Mouse (Mus musculus): Measurements from ENCODE around the gene Mid1. TPM values are rescaled to one million over a fixed set of nuclear protein-coding genes. Genes with fewer than 3 reads are reported as not detected.

Gene Mid1
- polyA plus RNA-seq, 1 experiment from 2014 or later: 13.7 TPM

GRCm38 (mm10) chrX:169723511-169723910 is 38.5 kb downstream of the Mid1 start:
- Histone ChIP-seq H3K4me3 (ENCODE audit: low read depth, low read length) (no peak overlapping the region), H3K27ac (replicated peaks; ENCODE audit: low read depth, low read length) (no peak overlapping the region), H3K9ac (replicated peaks; ENCODE audit: low read length) (no peak overlapping the region), H3K27me3 (ENCODE audit: control insufficient read depth, insufficient read depth, low read length) (no peaks in the 10 kb centered on the region), H3K9me3 (replicated peaks; ENCODE audit: control insufficient read depth, low read length) (no peaks in the 10 kb centered on the region), H3K4me1 (ENCODE audit: control insufficient read depth, insufficient read depth, low read length) (no peaks in the 10 kb centered on the region), H3K36me3 (replicated peaks; ENCODE audit: control insufficient read depth, insufficient read depth, low read depth, low read length) (no peaks in the 10 kb centered on the region), H3K4me2 (ENCODE audit: low read depth, low read length) (no peak overlapping the region)
- no peak for DNase-seq (ENCODE audit: low spot score)
- WGBS: 70% methylated on average over 1 of the region's 1 CpGs
- ATAC-seq (replicated peaks; ENCODE audit: insufficient number of reproducible peaks, low FRiP score, low TSS enrichment, low read depth): no peak

- Histone ChIP-seq H3K9ac (replicated peaks; ENCODE audit: low read length) (no peak overlapping the region), H3K4me1 (ENCODE audit: control insufficient read depth, insufficient read depth, low read length) (no peaks in the 10 kb centered on the region), H3K27ac (replicated peaks; ENCODE audit: low read depth, low read length) (no peak overlapping the region), H3K27me3 (ENCODE audit: control insufficient read depth, insufficient read depth, low read length) (no peaks in the 10 kb centered on the region), H3K36me3 (replicated peaks; ENCODE audit: control insufficient read depth, insufficient read depth, low read depth, low read length) (no peaks in the 10 kb centered on the region), H3K4me2 (ENCODE audit: low read depth, low read length) (no peak overlapping the region), H3K4me3 (ENCODE audit: low read depth, low read length) (no peak overlapping the region), H3K9me3 (replicated peaks; ENCODE audit: control insufficient read depth, low read length) (no peaks in the 10 kb centered on the region)
- DNase-seq (ENCODE audit: low spot score) (no peak), ATAC-seq (replicated peaks; ENCODE audit: insufficient number of reproducible peaks, low FRiP score, low TSS enrichment, low read depth) (no peak)
- 37% methylated on average over 3 of the region's 3 CpGs for WGBS
Measured at GRCm38 (mm10) chrX:169735387-169735969, 50.5 kb downstream of the Mid1 start.

- H3K27ac ChIP-seq (replicated peaks; ENCODE audit: low read depth, low read length): no peak overlapping the region
- no peak overlapping the region for H3K9ac ChIP-seq (replicated peaks; ENCODE audit: low read length)
- H3K4me1 ChIP-seq (ENCODE audit: control insufficient read depth, insufficient read depth, low read length): no peaks in the 10 kb centered on the region
- no peaks in the 10 kb centered on the region for H3K9me3 ChIP-seq (replicated peaks; ENCODE audit: control insufficient read depth, low read length)
- H3K36me3 ChIP-seq (replicated peaks; ENCODE audit: control insufficient read depth, insufficient read depth, low read depth, low read length): no peaks in the 10 kb centered on the region
- ATAC-seq (replicated peaks; ENCODE audit: insufficient number of reproducible peaks, low FRiP score, low TSS enrichment, low read depth) (no peak), DNase-seq (ENCODE audit: low spot score) (no peak)
- no peaks in the 10 kb centered on the region for H3K27me3 ChIP-seq (ENCODE audit: control insufficient read depth, insufficient read depth, low read length)
- WGBS: 71% methylated on average over 3 of the region's 3 CpGs
- no peak overlapping the region for H3K4me3 ChIP-seq (ENCODE audit: low read depth, low read length)
- H3K4me2 ChIP-seq (ENCODE audit: low read depth, low read length): no peak overlapping the region
Measured at GRCm38 (mm10) chrX:169758001-169758400, 73.0 kb downstream of the Mid1 start.

- no peak within 1 kb of the TSS for H3K4me2 ChIP-seq (ENCODE audit: low read depth, low read length)
- H3K4me3 ChIP-seq (ENCODE audit: low read depth, low read length): no peak within 1 kb of the TSS
- H3K27ac ChIP-seq (replicated peaks; ENCODE audit: low read depth, low read length): no peak within 1 kb of the TSS
- H3K9me3 ChIP-seq (replicated peaks; ENCODE audit: control insufficient read depth, low read length): no peaks in the 10 kb centered on the region
- 87% methylated on average over 3 of the region's 3 CpGs for WGBS
- ATAC-seq (replicated peaks; ENCODE audit: insufficient number of reproducible peaks, low FRiP score, low TSS enrichment, low read depth): no peak
- no peaks in the 10 kb centered on the region for H3K4me1 ChIP-seq (ENCODE audit: control insufficient read depth, insufficient read depth, low read length)
- DNase-seq (ENCODE audit: low spot score): no peak
- H3K36me3 ChIP-seq (replicated peaks; ENCODE audit: control insufficient read depth, insufficient read depth, low read depth, low read length): no peaks in the 10 kb centered on the region
- H3K27me3 ChIP-seq (ENCODE audit: control insufficient read depth, insufficient read depth, low read length): no peaks in the 10 kb centered on the region
- H3K9ac ChIP-seq (replicated peaks; ENCODE audit: low read length): no peak within 1 kb of the TSS
Measured at GRCm38 (mm10) chrX:169779535-169779934, 94.5 kb downstream of the Mid1 start, which contains the start of gene 4933400A11Rik. Gene 4933400A11Rik, minus strand, starts transcription at chrX:169779635.

GRCm38 (mm10) chrX:169789702-169790101 is 104.7 kb downstream of the Mid1 start:
- WGBS: 85% methylated on average over 5 of the region's 5 CpGs
- Histone ChIP-seq H3K27me3 (ENCODE audit: control insufficient read depth, insufficient read depth, low read length) (no peaks in the 10 kb centered on the region), H3K4me3 (ENCODE audit: low read depth, low read length) (no peak overlapping the region), H3K4me1 (ENCODE audit: control insufficient read depth, insufficient read depth, low read length) (no peaks in the 10 kb centered on the region), H3K9me3 (replicated peaks; ENCODE audit: control insufficient read depth, low read length) (no peaks in the 10 kb centered on the region), H3K27ac (replicated peaks; ENCODE audit: low read depth, low read length) (no peak overlapping the region), H3K9ac (replicated peaks; ENCODE audit: low read length) (no peak overlapping the region), H3K36me3 (replicated peaks; ENCODE audit: control insufficient read depth, insufficient read depth, low read depth, low read length) (no peaks in the 10 kb centered on the region), H3K4me2 (ENCODE audit: low read depth, low read length) (no peak overlapping the region)
- no peak for DNase-seq (ENCODE audit: low spot score)
- no peak for ATAC-seq (replicated peaks; ENCODE audit: insufficient number of reproducible peaks, low FRiP score, low TSS enrichment, low read depth)

- Histone ChIP-seq H3K27ac (replicated peaks; ENCODE audit: low read depth, low read length) (no peak overlapping the region), H3K9me3 (replicated peaks; ENCODE audit: control insufficient read depth, low read length) (no peaks in the 10 kb centered on the region), H3K4me3 (ENCODE audit: low read depth, low read length) (no peak overlapping the region), H3K36me3 (replicated peaks; ENCODE audit: control insufficient read depth, insufficient read depth, low read depth, low read length) (no peaks in the 10 kb centered on the region), H3K4me2 (ENCODE audit: low read depth, low read length) (no peak overlapping the region), H3K9ac (replicated peaks; ENCODE audit: low read length) (no peak overlapping the region), H3K27me3 (ENCODE audit: control insufficient read depth, insufficient read depth, low read length) (no peaks in the 10 kb centered on the region), H3K4me1 (ENCODE audit: control insufficient read depth, insufficient read depth, low read length) (no peaks in the 10 kb centered on the region)
- DNase-seq (ENCODE audit: low spot score) (peak; percentile 21), ATAC-seq (replicated peaks; ENCODE audit: insufficient number of reproducible peaks, low FRiP score, low TSS enrichment, low read depth) (peak; percentile 84; the same call in 1 of the 2 replicates)
- WGBS: 13% methylated on average over 1 of the region's 1 CpGs
Measured at GRCm38 (mm10) chrX:169792879-169793278, 107.9 kb downstream of the Mid1 start.

GRCm38 (mm10) chrX:169794421-169794820 is 109.4 kb downstream of the Mid1 start:
- Histone ChIP-seq H3K4me1 (ENCODE audit: control insufficient read depth, insufficient read depth, low read length) (no peaks in the 10 kb centered on the region), H3K9me3 (replicated peaks; ENCODE audit: control insufficient read depth, low read length) (no peaks in the 10 kb centered on the region), H3K4me3 (ENCODE audit: low read depth, low read length) (no peak overlapping the region), H3K9ac (replicated peaks; ENCODE audit: low read length) (no peak overlapping the region), H3K36me3 (replicated peaks; ENCODE audit: control insufficient read depth, insufficient read depth, low read depth, low read length) (no peaks in the 10 kb centered on the region), H3K4me2 (ENCODE audit: low read depth, low read length) (no peak overlapping the region), H3K27me3 (ENCODE audit: control insufficient read depth, insufficient read depth, low read length) (no peaks in the 10 kb centered on the region), H3K27ac (replicated peaks; ENCODE audit: low read depth, low read length) (no peak overlapping the region)
- DNase-seq (ENCODE audit: low spot score): no peak
- 54% methylated on average over 4 of the region's 4 CpGs for WGBS
- no peak for ATAC-seq (replicated peaks; ENCODE audit: insufficient number of reproducible peaks, low FRiP score, low TSS enrichment, low read depth)

- no peaks in the 10 kb centered on the region for H3K4me1 ChIP-seq (ENCODE audit: control insufficient read depth, insufficient read depth, low read length)
- H3K4me2 ChIP-seq (ENCODE audit: low read depth, low read length): no peak overlapping the region
- WGBS: 49% methylated on average over 7 of the region's 7 CpGs
- no peaks in the 10 kb centered on the region for H3K27me3 ChIP-seq (ENCODE audit: control insufficient read depth, insufficient read depth, low read length)
- no peaks in the 10 kb centered on the region for H3K9me3 ChIP-seq (replicated peaks; ENCODE audit: control insufficient read depth, low read length)
- no peak overlapping the region for H3K9ac ChIP-seq (replicated peaks; ENCODE audit: low read length)
- H3K36me3 ChIP-seq (replicated peaks; ENCODE audit: control insufficient read depth, insufficient read depth, low read depth, low read length): no peaks in the 10 kb centered on the region
- DNase-seq (ENCODE audit: low spot score) (peak; percentile 22), ATAC-seq (replicated peaks; ENCODE audit: insufficient number of reproducible peaks, low FRiP score, low TSS enrichment, low read depth) (no peak)
- no peak overlapping the region for H3K27ac ChIP-seq (replicated peaks; ENCODE audit: low read depth, low read length)
- H3K4me3 ChIP-seq (ENCODE audit: low read depth, low read length): no peak overlapping the region
Measured at GRCm38 (mm10) chrX:169794831-169795311, 109.9 kb downstream of the Mid1 start.

Data from embryonic facial prominence, embryonic 11.5 days (tissue).